Mouse (Mus musculus) spleen, adult 2 months (tissue): ENCODE measurements around the gene Isyna1.
A peak's percentile ranks its signal among the peaks of the same experiment; 100 is the strongest.

ENCODE experiments used
- CTCF ChIP-seq: fragments of 200-500 bp; IDR thresholded peaks from 2 replicates; pipeline ENCODE4 v1.5.1; 2011; ENCODE audit warnings: mild to moderate bottlenecking, inconsistent platforms; ENCODE audit not compliant: insufficient read depth, insufficient read length, insufficient replicate concordance; ENCODE audit errors: extremely low read depth
- POLR2A ChIP-seq: fragments of 200-500 bp; IDR thresholded peaks from 2 replicates; pipeline ENCODE4 v1.6.1; 2011; ENCODE audit warnings: low read depth, low read length, inconsistent platforms

- peak; percentile 42; the same call in 1 of the 2 replicates for TF ChIP-seq CTCF
- no peak for TF ChIP-seq POLR2A
Measured at GRCm38 (mm10) chr8:70560096-70560495, 34.1 kb upstream of the Isyna1 start.
